Mouse (Mus musculus): ENCODE measurements around the gene Rexo1.

GRCm38 (mm10) chr10:80559431-80559830, 1.9 kb downstream of the Rexo1 start:
- no peak for TF ChIP-seq ZC3H11A (IDR thresholded peaks at IDR 0.05; ENCODE audit: borderline replicate concordance, low read depth, low read length)
- TF ChIP-seq MAFK (IDR thresholded peaks at IDR 0.05; ENCODE audit: insufficient read depth, low read depth, low read length), result no peak
- no peak for TF ChIP-seq ZNF384 (IDR thresholded peaks at IDR 0.05; ENCODE audit: low read depth, low read length)
- no peak for TF ChIP-seq HCFC1 (IDR thresholded peaks at IDR 0.05; ENCODE audit: borderline replicate concordance, insufficient read depth, low read length)
